Mouse (Mus musculus) T-cell, adult 66 days (primary cell): Measurements from ENCODE around the gene Rassf8. TPM values are rescaled to one million over a fixed set of nuclear protein-coding genes. Genes with fewer than 3 reads are reported as not detected.

Source experiments
- total RNA-seq, 2 experiments: library from RNA; stranded (reverse); gene quantifications; 3 replicates in 1 of 2; 4 replicates in 1 of 2; pipeline ENCODE4 v1.2.4; 2023

Rassf8 gene
- total RNA-seq: 1 to 10 TPM; 2.9 to 4.5 TPM

DNA sequence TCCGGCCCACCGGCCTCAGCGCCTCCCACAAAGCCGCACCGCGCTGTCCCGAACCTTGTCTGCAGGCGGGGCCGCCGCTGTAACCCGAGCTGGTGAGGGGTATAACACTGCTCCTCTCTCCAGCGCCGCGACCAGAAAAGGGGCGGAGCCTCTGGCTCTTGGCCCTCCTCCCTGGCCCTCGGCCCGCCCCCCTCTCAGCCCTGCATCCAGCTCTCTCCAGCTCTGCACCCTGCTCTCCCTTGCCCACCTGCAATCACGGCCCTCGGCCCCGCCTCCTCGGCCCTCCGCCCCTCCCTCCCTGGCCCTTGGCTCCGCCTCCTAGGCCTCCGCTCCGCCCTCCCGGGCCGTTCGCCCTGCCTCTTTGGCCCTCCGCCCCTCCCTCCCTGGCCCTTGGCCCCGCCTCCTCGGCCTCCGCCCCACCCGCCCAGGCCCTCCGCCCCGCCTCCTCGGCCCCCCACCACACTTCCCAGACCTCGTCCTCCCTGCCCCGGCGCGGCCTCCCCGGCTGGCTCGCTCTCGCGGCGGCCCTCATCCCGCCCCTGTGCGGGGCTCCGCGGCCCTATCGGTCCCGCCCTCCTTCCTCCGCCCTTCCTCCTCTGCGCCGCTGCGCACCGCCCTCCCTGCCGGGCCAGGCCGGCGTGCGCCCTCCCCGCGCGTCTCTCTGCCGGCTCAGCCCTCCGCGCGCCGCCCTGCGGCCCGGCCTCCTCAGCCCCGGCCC, at the start of gene Rassf8:
Gene Rassf8, plus strand, starts transcription at position 617 of the 718 bp plus-strand sequence.

DNA sequence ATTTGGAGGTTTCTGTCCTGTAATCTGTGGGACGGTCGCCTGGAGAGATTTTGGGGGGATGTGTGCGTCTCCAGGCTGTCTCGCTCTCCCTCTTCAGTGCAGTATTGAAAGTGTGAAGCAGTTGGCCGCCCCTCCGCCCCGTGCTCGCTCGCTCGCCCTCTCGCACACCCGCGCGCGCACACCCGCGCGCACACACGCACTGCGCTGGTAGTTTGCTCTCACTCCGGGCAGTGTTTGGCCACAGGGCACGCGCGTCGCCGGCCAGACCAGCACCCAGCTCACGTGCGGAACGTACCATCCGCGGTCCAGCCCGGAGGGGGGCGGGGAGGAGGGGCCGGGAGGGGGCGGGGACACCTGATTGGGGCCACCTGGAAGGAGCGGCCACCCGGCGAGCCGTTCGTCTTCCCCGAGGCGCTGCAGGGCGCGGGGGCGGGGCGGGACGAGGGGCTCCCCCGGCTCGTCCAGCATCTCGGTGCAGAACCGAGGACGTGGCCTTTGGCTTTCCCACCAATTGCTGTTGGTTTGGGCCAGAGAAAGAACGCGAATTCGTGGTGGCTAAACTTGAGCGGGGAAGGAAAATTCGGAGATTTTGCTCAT, 118.8 kb downstream of the Rassf8 start, which contains the start of gene Bhlhe41:
Gene Bhlhe41, minus strand, starts transcription at position 270 of the 597 bp plus-strand sequence.

Other genes with a start within 250 kb of the Rassf8 start
- gene Lmntd1, start 132.4 kb upstream of the Rassf8 start, total RNA-seq: under 1 TPM; 0.23 to 0.27 TPM
- not detected for gene Tuba3b, start 131.0 kb upstream of the Rassf8 start, total RNA-seq
- under 1 TPM; 0.12 to 0.15 TPM for gene Bhlhe41, start 118.8 kb downstream of the Rassf8 start, total RNA-seq
- not detected for gene Sspn, start 184.9 kb downstream of the Rassf8 start, total RNA-seq